Mouse (Mus musculus) lung, postnatal 25 days (tissue): ENCODE results near the gene Msx1.

Experiments used
- DNase-seq: peaks from one replicate; pipeline ENCODE4 v3.0.0; 2022; ENCODE audit warnings: low spot score

The Msx1 gene

DNA sequence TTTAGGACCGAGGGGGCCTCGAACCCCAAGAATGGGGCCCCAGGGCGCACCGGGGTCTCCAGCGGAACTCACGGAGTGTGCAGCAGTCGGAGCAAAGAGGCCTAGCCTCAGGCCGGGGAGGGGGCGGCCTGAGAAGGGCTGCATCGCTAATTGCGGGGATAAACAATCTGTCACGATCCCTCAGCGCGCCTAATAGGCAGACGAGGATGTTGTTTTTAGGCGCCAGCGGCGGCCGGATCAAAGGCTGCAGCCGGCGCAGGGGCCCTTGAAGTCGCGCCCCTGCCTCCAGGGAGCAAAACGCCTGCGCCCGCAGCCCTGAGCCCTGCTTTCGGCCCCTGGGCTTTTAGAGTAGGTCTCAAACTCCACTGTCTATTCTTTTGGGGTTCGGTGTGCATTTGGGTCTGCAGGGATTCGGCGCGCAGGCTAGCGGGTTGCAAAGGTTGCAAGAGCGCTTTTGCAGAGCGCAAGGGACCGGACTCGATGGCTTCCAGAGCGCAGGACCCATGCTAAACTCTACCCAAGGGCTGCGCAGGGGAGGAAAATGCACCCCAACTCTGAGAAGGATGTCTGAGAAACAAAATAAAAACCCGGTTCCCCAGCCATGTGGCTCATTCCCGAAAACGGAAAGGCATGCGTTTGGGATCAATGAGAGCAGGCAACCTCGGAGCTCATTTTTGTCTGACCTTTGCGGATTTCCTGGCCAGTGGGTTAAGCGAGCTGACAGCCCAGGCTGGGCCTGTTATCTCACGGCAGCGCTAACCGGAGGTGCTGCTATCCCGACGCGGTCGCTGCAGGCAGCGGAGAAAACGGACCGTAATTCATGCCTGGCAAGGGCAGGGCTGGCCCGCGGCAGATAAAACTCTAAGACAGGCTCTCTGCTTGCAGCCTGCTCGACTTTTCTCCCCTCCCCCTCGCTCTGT, 2.6 kb upstream of the Msx1 start:
- no peak for DNase-seq

DNA sequence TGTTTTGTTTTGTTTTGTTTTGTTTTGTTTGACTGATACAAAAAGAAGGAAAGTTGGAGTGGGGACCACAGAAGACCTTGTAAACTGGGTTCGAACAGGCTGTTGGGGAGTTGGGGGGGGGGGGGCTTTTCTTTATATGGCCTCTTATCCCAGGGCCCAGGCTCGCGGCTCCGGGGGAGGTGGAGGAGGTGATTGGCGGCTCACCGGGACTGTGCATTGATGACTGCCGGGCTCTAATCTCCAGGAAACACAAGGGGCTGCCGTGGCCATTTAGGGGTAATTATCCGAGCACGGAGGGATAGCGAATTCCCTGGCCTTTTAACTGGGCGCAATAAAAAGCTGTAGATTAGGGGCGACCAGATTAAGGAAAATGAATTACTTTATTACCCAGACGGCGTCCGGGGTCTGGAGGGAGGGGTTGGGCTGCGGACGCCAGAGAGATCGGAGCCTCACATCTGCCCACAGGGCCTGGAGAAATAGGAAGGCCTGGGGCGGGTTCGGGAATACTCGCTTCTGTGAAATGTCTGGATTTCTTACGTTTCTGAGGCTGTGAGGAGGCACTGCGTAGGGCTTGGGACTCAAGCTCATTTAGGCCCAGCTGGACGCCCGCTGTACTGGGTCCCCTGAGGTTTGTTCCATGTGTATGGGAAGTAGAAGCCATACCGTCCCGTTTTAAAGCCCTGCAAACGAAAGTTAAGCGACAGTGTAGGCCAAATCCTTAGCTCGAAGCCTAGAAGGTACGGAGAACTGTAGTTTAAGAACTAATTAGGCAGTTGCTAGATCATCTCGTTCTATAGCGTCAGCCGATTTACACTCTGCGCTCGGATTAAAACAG, 1.4 kb upstream of the Msx1 start:
- DNase-seq: no peak

DNA sequence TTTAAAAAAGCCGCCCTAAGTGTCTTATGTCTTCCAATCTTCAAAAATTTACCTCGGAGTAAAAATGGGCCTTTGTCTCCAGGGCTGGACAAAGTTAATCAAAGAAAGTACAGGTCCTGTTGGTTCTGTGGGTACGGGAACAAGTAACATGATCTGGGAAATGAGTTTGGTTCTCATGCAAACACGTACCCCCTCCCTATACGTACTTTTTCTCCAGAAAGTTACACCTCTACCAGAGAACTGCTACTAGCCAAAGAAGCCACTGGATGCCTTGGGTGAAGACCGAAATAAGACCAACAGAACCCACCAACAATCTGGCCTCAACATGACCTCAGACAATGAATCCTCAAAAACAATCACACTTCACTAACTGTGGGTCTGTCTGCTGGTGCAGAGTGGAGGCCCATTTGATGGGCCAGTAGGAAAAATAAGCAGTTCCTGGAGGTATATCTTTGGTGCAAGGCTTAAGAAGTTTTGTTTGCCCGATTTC, 773 bp upstream of the Msx1 start:
- DNase-seq: no peak

DNA sequence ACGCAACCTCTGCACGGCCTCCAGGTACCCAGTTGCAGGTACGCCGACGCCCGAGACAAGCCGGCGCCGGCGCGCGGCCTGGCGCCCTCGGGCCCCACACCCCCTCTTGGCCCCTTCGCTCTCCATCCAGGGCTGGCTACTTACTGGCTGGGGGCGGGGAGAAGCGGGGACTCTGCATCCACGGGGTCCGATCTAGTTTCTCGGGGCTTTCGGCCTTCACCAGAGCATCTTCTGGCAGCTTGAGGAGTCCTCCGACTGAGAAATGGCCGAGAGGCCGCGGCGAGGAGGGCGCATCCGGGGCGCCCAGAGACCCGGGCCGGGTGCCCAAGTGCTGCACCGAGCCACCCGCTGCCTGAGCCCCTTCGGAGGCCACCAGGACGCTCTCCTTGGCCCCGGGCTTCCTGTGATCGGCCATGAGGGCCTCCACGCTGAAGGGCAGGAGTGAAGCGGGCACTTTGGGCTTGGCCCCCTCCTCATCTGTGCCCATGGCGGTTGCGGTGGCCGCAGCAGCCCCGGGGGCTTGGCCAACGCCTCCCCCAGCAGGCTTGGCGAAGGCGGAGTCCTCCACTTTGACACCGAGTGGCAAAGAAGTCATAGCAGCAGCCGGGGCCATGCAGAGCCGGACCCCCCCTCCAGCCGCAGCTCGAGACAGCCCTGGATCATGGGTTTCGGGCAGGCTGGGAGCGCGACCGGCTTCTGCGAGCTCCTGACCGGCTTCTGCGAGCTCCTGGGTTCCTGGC, 492 bp downstream of the Msx1 start:
- no peak for DNase-seq

DNA sequence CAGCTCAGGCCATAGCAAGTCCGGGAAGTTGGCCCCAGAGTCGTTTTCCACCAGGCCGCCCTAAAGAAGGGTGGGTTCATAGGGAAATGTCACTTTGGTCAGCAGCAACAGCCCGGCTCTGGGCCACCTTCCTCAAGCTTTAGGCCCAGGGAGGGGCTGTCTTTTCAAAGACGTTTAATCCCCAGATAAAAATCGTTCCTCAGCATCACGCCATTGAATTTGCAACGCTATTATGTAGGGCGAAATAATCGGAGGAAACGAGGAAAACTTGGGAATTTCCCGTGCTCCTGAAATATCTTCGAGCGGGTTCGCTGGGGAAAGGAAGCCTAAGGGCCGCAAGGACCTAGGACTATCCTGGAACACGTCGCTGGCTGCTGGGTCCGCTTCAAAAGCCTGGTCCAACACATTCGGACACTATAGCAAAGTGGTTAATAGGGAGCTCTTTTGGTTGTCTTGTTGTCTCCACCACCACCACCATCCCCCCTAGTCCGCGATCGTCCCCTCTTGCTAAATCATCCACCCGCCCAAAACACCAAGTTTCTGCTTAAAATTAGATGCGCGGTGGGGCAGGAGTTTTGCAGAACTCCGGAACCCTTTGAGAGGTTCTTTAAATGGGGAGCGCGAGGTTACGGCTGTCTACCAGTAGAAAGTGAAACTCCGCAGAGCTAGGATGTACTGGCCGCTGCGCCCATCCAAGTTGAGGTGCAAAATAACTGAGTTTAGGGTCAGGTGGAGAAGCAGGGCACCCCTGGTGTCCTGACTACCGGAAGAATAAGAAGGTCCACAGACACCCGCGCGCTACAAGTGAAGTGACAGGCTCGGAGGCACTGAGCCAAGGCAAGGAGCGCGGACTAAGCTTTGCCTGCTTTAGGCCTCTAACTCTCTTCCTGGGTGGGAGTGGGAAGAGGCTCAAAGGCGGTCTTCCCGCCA, 1.3 kb downstream of the Msx1 start:
- no peak for DNase-seq

DNA sequence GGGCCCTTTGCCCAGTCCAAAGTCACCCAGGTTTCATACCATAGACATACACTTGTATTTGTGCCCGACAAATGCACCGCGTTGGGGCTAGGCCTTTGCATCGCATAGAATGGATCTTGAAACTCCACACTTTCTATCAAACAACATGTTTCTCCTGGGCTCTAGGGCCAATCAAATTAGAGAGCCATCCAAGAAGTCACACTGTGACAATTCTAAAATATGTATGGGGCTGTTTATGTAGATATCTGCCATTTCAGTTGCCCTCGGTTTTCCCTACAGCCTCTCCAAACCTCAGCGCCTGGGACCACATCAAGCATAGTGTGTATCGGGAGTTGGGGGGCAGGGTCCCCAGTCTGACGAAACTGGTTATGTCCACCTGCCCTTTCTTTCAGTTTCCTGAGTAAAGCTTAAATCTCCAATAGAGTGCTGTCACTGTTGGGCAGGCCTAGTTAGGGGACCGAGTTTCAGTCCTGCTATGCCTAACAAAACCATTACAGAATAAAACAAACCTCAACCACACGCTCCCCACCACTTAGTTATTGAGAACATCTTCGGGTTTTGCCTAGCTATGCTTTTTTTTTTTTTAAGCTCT, 2.2 kb downstream of the Msx1 start:
- DNase-seq: no peak

DNA sequence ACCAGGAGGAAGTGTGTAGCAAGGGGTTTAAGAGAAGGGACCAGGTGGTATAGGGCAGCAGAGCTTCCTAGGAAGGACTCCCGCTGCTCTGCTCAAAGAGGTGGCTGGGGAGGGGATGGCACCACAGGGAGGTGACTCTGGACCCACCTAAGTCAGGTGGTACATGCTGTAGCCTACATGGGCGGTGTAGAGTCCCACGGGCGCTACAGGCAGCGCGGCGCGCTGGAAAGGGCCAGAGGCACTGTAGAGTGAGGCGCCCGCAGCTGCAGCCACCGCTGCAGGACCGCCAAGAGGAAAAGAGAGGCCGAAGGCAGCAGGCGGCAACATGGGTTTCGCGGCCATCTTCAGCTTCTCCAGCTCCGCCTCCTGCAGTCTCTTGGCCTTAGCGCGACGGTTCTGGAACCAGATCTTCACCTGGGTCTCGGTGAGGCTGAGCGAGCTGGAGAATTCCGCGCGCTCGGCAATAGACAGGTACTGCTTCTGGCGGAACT, 3.2 kb downstream of the Msx1 start:
- DNase-seq: no peak

DNA sequence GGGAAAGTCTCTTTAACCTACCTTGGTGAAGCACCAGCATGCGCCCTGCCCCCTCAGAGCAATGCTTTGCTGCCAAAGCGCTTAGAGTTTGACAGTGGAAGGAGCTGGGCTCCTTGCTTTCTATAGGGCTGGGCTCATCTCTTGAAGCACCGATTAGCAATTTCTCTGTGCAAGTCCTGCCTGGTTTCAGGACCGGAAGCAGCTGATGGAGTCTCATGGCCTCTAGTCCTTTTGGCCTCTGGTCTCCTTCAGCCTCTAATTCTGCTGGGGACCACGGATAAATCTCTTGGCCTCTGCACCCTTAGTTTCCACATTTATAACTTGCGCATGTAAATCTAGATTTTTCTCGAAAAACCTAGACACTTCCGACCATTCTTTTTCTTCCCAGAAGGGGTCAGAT, 3.7 kb downstream of the Msx1 start:
- no peak for DNase-seq

DNA sequence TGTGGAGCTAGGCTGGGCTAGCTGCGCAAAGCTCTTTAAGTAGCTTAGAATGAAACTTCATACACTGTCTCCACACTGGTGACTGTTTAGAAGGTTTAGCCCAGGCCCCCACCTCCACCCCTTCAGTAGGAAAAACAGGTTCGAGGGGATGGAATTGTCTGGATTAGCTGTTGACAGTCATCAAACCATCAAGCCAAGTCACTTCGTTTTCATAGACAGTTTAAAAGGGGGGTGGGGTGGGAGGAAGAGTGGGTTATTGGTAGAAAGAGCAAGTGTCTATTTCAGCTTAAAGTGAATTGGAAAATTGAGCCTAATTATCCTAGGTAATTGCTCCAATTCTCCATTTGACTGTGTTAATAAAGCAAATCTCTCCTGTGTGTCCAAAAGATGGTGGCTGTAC, 4.4 kb downstream of the Msx1 start:
- DNase-seq: no peak

DNA sequence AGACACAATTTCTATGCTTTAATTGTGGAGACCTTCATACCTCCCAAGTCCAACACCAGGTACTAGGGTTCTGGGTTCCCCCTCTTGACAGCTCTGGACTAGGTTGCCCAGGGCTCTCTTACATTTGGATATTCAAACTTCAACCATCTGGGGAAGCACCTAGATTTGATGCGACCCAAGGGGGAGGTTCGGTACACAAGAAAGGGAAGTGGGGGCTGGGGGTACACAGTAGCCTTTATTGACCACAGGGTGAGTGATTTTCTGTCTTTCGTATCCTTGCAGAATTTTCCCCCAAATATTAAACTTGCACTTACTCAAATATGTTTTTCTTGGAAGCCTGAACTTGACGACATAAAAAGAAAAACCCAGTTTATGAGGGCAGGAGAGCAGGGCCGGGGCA, 4.8 kb downstream of the Msx1 start:
- DNase-seq: no peak

DNA sequence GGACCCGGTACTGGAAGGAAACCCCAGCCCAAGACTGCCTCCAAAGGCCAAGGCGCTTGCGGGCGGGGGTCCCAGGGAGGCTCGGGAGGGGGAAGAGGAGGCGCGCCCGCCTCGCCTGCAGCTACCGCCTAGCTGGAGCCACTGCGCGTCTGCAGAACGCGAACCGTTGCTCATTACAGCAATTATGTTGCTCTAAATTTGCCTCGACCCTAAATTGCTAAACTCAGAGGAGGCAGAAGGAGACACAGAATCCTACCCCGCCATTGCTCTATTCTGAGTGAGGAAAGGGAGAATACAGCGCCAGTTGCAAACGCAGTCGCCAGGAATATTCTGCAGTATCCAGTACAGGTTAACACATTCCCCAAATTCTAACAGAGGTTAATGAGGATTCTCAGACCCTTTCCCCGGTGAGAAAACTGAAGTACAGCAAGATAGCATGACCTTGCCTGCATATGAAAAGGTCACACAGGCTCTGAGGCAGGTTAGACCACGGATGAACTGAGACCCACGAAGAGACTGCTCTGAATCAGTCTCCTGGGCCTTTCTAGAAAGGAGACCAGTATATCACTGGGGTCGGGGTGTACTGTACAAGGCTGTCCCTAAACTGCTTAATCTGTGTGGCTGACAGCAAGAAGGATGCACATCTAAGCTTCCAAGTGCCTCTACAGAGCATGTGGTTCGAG, 5.7 kb downstream of the Msx1 start:
- DNase-seq: no peak

DNA sequence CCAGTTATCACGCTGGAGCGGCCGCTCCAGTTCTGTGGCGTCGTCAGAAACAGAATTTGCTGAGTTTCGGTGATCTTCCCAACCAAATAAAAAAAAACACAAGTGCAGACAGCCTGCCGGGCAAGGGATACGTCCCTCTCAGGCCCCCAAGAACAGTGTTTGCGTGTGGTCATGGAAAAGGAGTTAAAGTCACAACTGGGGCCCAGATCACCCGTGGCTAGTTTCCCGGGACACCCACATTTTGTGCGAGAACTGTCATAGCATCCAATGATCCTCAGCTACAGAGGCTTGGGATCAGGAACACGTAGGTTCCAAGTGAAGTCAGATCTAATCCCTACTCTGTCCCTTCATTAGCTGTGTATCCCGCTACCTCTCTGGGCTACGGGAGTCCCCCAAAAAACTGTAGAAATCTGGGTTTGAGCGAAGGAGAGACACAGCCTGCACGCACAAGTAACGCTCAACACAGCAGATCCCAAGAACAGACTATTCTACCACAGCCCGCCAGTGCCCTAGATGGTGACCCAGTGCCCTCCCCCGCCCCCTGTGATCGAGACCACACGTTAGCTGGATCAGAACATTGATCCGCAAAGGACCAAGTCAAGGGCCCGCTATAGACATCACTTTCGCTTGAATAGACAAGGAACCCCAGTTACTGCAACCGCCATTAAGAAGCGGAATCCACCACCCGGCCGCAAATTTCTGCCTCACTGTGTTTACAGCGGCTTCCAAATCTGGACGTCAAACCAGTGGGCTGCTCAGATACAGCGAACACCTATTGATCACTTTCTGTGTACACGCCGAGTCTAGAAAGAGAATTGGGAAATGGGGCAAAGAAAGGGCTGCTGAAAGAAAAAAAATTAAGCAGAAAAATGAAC, 6.5 kb downstream of the Msx1 start:
- no peak for DNase-seq

DNA sequence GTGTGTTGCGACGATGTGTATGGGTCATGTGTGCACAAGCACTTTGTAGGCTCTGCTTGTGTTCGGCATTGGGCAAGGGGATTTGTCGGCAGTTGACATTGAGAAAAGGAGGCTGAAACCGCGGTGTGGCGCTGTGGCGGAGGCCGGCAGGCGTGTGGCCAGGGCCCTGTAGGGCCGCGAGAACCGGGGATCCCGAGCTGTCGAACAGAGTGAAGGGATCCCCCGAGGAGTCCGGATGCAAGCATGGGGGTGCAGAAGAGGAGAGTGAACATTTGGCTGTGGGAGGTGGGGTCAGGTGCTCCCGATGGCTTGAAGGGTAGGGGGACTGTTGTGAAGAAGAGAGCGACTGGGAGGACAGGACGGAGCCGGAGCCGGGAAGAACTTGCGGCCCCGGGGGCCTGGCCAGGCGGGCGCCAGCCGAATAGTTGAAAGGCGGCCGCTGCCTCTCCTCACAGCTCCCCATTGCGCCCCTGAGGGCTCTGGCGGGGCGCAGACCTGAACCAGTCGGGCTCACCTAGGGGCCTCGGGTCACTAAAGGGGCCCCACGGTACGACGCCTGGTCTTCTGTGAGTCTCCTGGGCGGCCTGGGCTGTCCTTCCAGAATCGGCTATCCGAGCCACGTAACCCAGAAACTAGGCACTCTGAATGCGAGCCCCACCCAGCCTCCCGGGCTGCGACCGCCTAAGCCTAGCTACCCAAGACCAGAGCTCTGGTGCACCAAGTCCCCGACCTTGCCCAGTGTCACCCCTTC, 7.3 kb downstream of the Msx1 start:
- no peak for DNase-seq

DNA sequence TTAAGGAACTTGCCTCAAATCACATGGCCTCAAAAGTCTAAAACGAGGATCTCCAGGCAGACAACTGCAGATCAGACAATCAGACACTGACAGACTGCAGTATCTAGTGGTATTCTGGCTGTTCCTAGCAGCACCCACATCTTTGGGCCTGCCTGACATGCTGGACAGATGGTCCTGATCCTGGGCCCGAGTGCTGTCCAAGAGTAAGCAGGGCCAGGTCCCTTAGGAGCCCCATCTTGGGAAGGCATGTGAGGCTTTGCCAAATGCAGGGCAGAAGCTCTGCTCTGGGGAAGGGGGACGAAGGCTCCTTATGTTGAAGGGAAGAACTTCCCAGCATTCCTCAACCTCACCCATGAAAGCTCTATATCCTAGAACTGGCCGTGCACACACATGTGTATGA, 8.5 kb downstream of the Msx1 start:
- DNase-seq: no peak

DNA sequence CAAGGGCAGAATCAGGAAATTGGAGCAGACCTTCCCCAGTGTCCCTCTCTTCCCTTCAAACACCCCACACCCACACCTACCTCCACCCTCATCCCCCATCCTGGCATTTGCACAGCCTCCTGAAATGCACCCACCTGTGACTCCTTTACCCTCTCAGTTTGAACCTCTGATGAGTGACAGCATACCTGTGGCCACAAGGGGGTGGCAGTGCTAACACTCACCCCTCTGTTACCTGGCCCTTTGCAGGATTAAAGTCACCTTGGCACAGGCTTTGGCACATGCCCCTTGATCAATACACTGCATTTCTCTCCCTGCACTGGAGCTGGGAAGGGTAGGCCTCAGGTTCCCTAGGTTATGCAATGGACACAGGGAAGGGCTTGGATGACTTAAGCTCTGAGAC, 10.2 kb downstream of the Msx1 start:
- no peak for DNase-seq

DNA sequence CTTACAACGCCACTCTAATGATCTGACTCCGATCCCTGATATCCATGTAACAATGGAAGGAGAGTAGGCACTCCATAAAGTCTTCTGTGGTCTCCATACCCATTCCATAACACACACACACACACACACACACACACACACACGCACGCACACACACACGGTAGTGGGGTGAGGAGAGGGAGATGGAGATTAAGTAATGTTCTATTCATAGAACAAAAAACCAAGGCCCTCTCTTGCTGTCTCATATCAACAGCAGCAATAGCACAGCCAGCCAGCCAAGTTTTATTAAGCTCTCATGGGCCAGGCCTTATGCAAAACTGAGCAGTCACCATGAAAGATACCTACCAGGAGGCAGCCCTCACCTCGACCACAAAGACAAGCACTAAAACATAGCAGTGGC, 19.1 kb downstream of the Msx1 start:
- DNase-seq: no peak

DNA sequence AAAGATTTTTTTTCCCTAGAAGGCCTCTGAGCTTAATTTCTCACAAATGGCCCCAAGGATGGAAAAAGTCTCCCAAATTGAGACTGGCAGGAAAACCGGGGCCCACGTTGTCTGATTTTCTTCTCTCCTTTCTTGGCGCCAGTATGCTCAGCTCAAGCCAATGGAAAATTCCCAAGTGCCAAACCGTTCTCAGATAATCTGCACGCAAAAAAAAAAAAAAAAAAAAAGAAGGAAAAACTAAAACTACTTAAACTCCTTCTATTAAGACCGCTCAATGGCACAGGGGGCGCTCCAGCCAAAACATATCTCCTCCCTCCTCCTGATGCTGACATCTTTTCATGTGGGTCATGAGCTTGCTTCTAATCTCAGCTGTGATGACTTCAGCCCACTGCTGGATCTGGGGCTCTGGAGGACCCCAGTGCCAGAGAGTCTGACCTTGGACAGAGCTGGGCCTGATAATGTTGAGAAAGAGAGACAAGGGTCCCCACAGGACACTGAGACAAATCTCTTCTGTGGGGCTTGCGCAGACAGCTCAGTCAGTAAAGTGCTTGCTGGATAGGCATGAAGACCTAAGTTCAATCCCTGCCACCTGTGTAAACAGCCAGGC, 19.8 kb downstream of the Msx1 start:
- no peak for DNase-seq

DNA sequence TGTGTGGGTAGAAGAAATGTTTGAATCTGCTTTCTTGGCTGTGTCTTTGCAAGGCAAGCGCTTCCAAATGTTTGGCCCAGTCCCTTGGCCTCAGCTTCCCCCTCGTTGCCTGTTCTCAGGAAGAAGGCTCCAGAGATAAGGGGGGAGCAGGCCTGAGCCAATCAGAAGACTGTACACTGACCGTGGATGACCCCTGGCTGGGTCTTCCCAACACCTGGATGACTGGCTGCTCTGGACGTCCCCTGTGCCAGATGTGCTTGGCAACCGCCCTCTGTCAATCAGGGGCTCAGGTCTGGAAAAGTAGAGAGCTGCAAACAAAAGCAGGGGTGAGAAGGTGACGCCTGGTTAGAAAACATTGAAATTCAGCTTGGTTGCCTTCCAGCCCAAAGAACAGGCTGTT, 27.1 kb downstream of the Msx1 start:
- DNase-seq: no peak
